Mouse (Mus musculus) heart, adult 2 months (tissue): ENCODE measurements around the gene Fam161a. TPM values are rescaled to one million over a fixed set of nuclear protein-coding genes. Genes with fewer than 3 reads are reported as not detected.

Source experiments
- DNase-seq, 2 experiments: peaks; one replicate each; pipeline ENCODE4 v3.0.0; 2021
- H3K27ac ChIP-seq: fragments of 200-600 bp; 2 replicates; pipeline ENCODE4 v1.8.1; 2022
- H3K27me3 ChIP-seq: fragments of 200-500 bp; 2 replicates; pipeline ENCODE4 v1.6.1; 2012; ENCODE audit warnings: mild to moderate bottlenecking, low read length, inconsistent platforms, mixed read lengths; ENCODE audit not compliant: control insufficient read depth, insufficient read depth
- H3K36me3 ChIP-seq: fragments of 200-500 bp; 2 replicates; pipeline ENCODE4 v1.6.1; 2012; ENCODE audit warnings: low read length, inconsistent platforms; ENCODE audit not compliant: control insufficient read depth, insufficient read depth
- H3K4me1 ChIP-seq: fragments of 200-500 bp; 2 replicates; pipeline ENCODE4 v1.6.1; 2011; ENCODE audit warnings: low read length; ENCODE audit not compliant: control insufficient read depth, insufficient read depth
- H3K4me3 ChIP-seq: fragments of 200-600 bp; 2 replicates; pipeline ENCODE4 v1.8.1; 2022
- H3K79me2 ChIP-seq: fragments of 200-500 bp; replicated peaks from 2 replicates; pipeline ENCODE4 v1.6.1; 2012; ENCODE audit warnings: mild to moderate bottlenecking, inconsistent platforms, low read length, moderate library complexity, mixed read lengths; ENCODE audit not compliant: control insufficient read depth, insufficient read depth
- H3K9ac ChIP-seq: fragments of 200-500 bp; 2 replicates; pipeline ENCODE4 v1.6.1; 2012; ENCODE audit warnings: low read depth, mild to moderate bottlenecking, control low read depth, inconsistent platforms, low read length, mixed read lengths
- CTCF ChIP-seq: fragments of 200-600 bp; IDR thresholded peaks from 2 replicates; pipeline ENCODE4 v1.8.1; 2022; ENCODE audit warnings: antibody characterized with exemption, mild to moderate bottlenecking, moderate library complexity
- EP300 ChIP-seq: fragments of 200-500 bp; IDR thresholded peaks from 2 replicates; pipeline ENCODE4 v1.6.1; 2011; ENCODE audit warnings: low read depth, low read length, control low read depth; ENCODE audit not compliant: insufficient read depth
- POLR2A ChIP-seq: fragments of 200-500 bp; IDR thresholded peaks from 2 replicates; pipeline ENCODE4 v1.6.1; 2011; ENCODE audit warnings: mild to moderate bottlenecking, low read depth, low read length, control low read depth; ENCODE audit not compliant: insufficient read depth
- WGBS: fragments of 180-500 bp; shearing (Covaris S2); methylation state at CpG from one replicate; pipeline ENCODE4 v1.1.7; 2018; 5-methylcytosine and 5-hydroxymethylcytosine counted together
- intact Hi-C: fragments of 180-260 bp; cut with DNase I; formaldehyde crosslinking; loops from one replicate; pipeline ENCODE4 v1.15.1; 2025
- polyA plus RNA-seq: library from polyadenylated mRNA; depleted of rRNA; stranded (reverse); fragments of >200 nt; gene quantifications from 2 replicates; pipeline ENCODE4 v1.2.3, GENCODE M21; 2012
- total RNA-seq, 2 experiments: library from RNA; stranded (reverse); gene quantifications; 2 replicates each; pipeline ENCODE4 v1.2.3; 2021

Gene Fam161a
- total and polyA plus RNA-seq, 3 experiments, result 1.2 to 2.3 (median 1.9) TPM

GRCm38 (mm10) chr11:22978711-22979110 is 28.6 kb upstream of the Fam161a start:
- H3K4me3 ChIP-seq, result no peak overlapping the region
- WGBS, result 61% methylated on average over 1 of the region's 1 CpGs
- H3K36me3 ChIP-seq, result peaks cover 20% of the 10 kb centered on the region
- no peaks in the 10 kb centered on the region for H3K27me3 ChIP-seq
- H3K4me1 ChIP-seq, result peaks cover 9% of the 10 kb centered on the region
- H3K79me2 ChIP-seq, result peaks cover 7% of the 10 kb centered on the region; the same call in 1 of the 2 replicates
- H3K27ac ChIP-seq, result no peak overlapping the region
- no peak overlapping the region for H3K9ac ChIP-seq
- intact Hi-C loops, result loop anchor here (5.0 to 10.0 kb wide), 2 partner anchors 464 to 691 kb away; partner anchors contain the start of gene Tmem17
- DNase-seq, result no peak
- no peak for TF ChIP-seq CTCF

GRCm38 (mm10) chr11:22979221-22979620 is 28.1 kb upstream of the Fam161a start:
- TF ChIP-seq CTCF (no peak), POLR2A (no peak)
- no peak overlapping the region for H3K27ac ChIP-seq
- peaks cover 20% of the 10 kb centered on the region for H3K36me3 ChIP-seq
- intact Hi-C loops, result loop anchor here (5.0 to 10.0 kb wide), 2 partner anchors 464 to 692 kb away; partner anchors contain the start of gene Tmem17
- WGBS, result 84% methylated on average over 1 of the region's 1 CpGs
- H3K4me3 ChIP-seq, result no peak overlapping the region
- no peak for DNase-seq
- peaks cover 7% of the 10 kb centered on the region; the same call in 1 of the 2 replicates for H3K79me2 ChIP-seq
- H3K27me3 ChIP-seq, result no peaks in the 10 kb centered on the region
- peaks cover 9% of the 10 kb centered on the region for H3K4me1 ChIP-seq
- H3K9ac ChIP-seq, result no peak overlapping the region

- H3K9ac ChIP-seq, result no peak overlapping the region
- peaks cover 13% of the 10 kb centered on the region for H3K36me3 ChIP-seq
- DNase-seq, result no peak
- peaks cover 4% of the 10 kb centered on the region; the same call in 1 of the 2 replicates for H3K79me2 ChIP-seq
- intact Hi-C loops, result loop anchor here (10.0 kb wide), 2 partner anchors 514 to 584 kb away; partner anchors contain the start of gene Ahsa2
- peaks cover 6% of the 10 kb centered on the region for H3K4me1 ChIP-seq
- H3K27me3 ChIP-seq, result no peaks in the 10 kb centered on the region
- H3K27ac ChIP-seq, result no peak overlapping the region; the same call in 1 of the 2 replicates
- 40% methylated on average over 4 of the region's 4 CpGs for WGBS
- TF ChIP-seq EP300 (no peak), CTCF (no peak), POLR2A (no peak)
- peak overlapping the region; percentile 91 for H3K4me3 ChIP-seq
Measured at GRCm38 (mm10) chr11:22981041-22981440, 26.3 kb upstream of the Fam161a start.

- peak overlapping the region; percentile 91 for H3K27ac ChIP-seq
- intact Hi-C loops, result loop anchor here (10.0 kb wide), 2 partner anchors 513 to 583 kb away; partner anchors contain the start of gene Ahsa2
- WGBS, result 1% methylated on average over 12 of the region's 12 CpGs
Measured at GRCm38 (mm10) chr11:22981543-22981950, 25.8 kb upstream of the Fam161a start.

GRCm38 (mm10) chr11:22981984-22982757 is 25.2 kb upstream of the Fam161a start, which contains the start of the genes Gm28048 and Commd1:
TSS of gene Gm28048 (minus strand) at chr11:22982090.
TSS of gene Commd1 (minus strand) at chr11:22982382.
- Histone ChIP-seq H3K4me3 (peak within 1 kb of the TSS; percentile 91), H3K27ac (peak within 1 kb of the TSS; percentile 91), H3K9ac (peak within 1 kb of the TSS; percentile 82), H3K4me1 (peaks cover 6% of the 10 kb centered on the region), H3K27me3 (no peaks in the 10 kb centered on the region), H3K36me3 (peaks cover 4% of the 10 kb centered on the region), H3K79me2 (peaks cover 2% of the 10 kb centered on the region; the same call in 1 of the 2 replicates)
- intact Hi-C loops, result loop anchor here (10.0 kb wide), 2 partner anchors 513 to 583 kb away; partner anchors contain the start of gene Ahsa2
- WGBS, result 2% methylated on average over 41 of the region's 42 CpGs
- TF ChIP-seq POLR2A, result peak; percentile 88
- TF ChIP-seq CTCF, result peak; percentile 90
- peak; percentile 79; the same call in 1 of the 2 replicates for TF ChIP-seq EP300
- DNase-seq, result peak; percentile 97 to 99

More at GRCm38 (mm10) chr11:22981543-22981950, 25.8 kb upstream of the Fam161a start:
- peaks cover 6% of the 10 kb centered on the region for H3K4me1 ChIP-seq
- DNase-seq, result no peak
- peak overlapping the region; percentile 91 for H3K4me3 ChIP-seq
- H3K9ac ChIP-seq, result peak overlapping the region; percentile 82
- peaks cover 4% of the 10 kb centered on the region; the same call in 1 of the 2 replicates for H3K79me2 ChIP-seq
- peaks cover 9% of the 10 kb centered on the region for H3K36me3 ChIP-seq
- H3K27me3 ChIP-seq, result no peaks in the 10 kb centered on the region
- TF ChIP-seq CTCF (no peak), POLR2A (no peak), EP300 (no peak)
